Mouse (Mus musculus): ENCODE results near the gene Mrpl28.

- no peak for TF ChIP-seq POLR2A (IDR thresholded peaks at IDR 0.05; ENCODE audit: extremely low read depth, insufficient read depth, low read length)
- no peak for TF ChIP-seq CTCF (IDR thresholded peaks at IDR 0.05; ENCODE audit: extremely low read depth, insufficient read depth, low read length)
Measured at GRCm38 (mm10) chr17:26094531-26095110, 28.7 kb upstream of the Mrpl28 start.
